In genomic region chr11:87581933-87582710, GRCm38 (mm10) we compare ENCODE assay signal across 14 mouse cellular contexts. TPM values are rescaled to one million over a fixed set of nuclear protein-coding genes. Genes with fewer than 3 reads are reported as not detected.
DNase-seq lines count a peak whose midpoint lies in the region; ATAC-seq and TF ChIP-seq lines count a peak whose summit lies in the region.
"Had no signal": no experiment of that assay in that cellular context is flagged by ENCODE, and none has a peak within 500 bp of the region (broad histone marks: within the 10 kb centered on the region; RNA-seq: fewer than 3 reads in every experiment).

No protein-coding gene starts in this region.

- no peak for DNase-seq in gastrocnemius, adult 2 months
- no peak for DNase-seq in gastrocnemius, postnatal 4 days (ENCODE audit: low spot score in 2 of 2)
- no peak for DNase-seq in lung, adult 2 months
- no peak for DNase-seq in lung, postnatal 25 days (ENCODE audit: low spot score)
- peak; percentile 69 for DNase-seq in cerebellum, adult 9-10 months
- no peak for DNase-seq in frontal cortex, postnatal 14 days (ENCODE audit: low spot score in 2 of 2)
- DNase-seq: thymus, adult 2 months had no signal

- H3K4me1 ChIP-seq in lung, adult 2 months (ENCODE audit: control insufficient read depth, insufficient read depth, low read length) = peaks cover 12% of the 10 kb centered on the region
- H3K4me1 ChIP-seq in olfactory bulb, adult 2 months (ENCODE audit: control insufficient read depth, insufficient read depth, low read length) = peaks cover 35% of the 10 kb centered on the region

- intact Hi-C loops in gastrocnemius, adult 2 months (cut with DNase I) = no loop called here

- peak overlapping the region; percentile 92 for H3K4me3 ChIP-seq in gastrocnemius, adult 2 months
- H3K4me3 ChIP-seq in lung, adult 2 months (replicated peaks; ENCODE audit: extremely low read depth, low read depth, low read length) = peak overlapping the region; percentile 7
- no peak overlapping the region for H3K4me3 ChIP-seq in olfactory bulb, adult 2 months (ENCODE audit: insufficient read depth, low read depth, low read length)
- H3K4me3 ChIP-seq: heart, embryonic 15.5 days; intestine, embryonic 15.5 days; midbrain, embryonic 10.5 days had no signal

- WGBS in lung, adult 2 months = 55% methylated on average over 8 of the region's 8 CpGs
- WGBS in olfactory bulb, adult 2 months = 60% methylated on average over 8 of the region's 8 CpGs

- TF ChIP-seq CTCF in gastrocnemius, adult 2 months (IDR thresholded peaks at IDR 0.05) = no peak
- no peak for TF ChIP-seq CTCF in lung, adult 2 months (IDR thresholded peaks at IDR 0.05; ENCODE audit: insufficient read depth, low read length)
- TF ChIP-seq CTCF in olfactory bulb, adult 2 months (IDR thresholded peaks at IDR 0.05; ENCODE audit: insufficient read depth, low read depth, low read length) = no peak

- no peak for ATAC-seq in monocyte, adult 5-6 weeks (replicated peaks; ENCODE audit: insufficient number of reproducible peaks, low FRiP score, low TSS enrichment, poor library complexity, severe bottlenecking)
- ATAC-seq: intestine, embryonic 15.5 days had no signal

- TF ChIP-seq POLR2A in lung, adult 2 months (IDR thresholded peaks at IDR 0.05; ENCODE audit: borderline replicate concordance, extremely low read depth, low read depth, low read length) = no peak
- TF ChIP-seq POLR2A in olfactory bulb, adult 2 months (IDR thresholded peaks at IDR 0.05; ENCODE audit: insufficient read depth, low read depth, low read length) = no peak

- peak overlapping the region; percentile 53 for H3K27ac ChIP-seq in gastrocnemius, adult 2 months
- H3K27ac ChIP-seq in olfactory bulb, adult 2 months (ENCODE audit: insufficient read depth, low read depth, low read length) = peak overlapping the region; percentile 22; the same call in 1 of the 2 replicates
- H3K27ac ChIP-seq: heart, embryonic 15.5 days; intestine, embryonic 15.5 days; liver, embryonic 14.5 days had no signal

RNA-seq across cellular contexts. Expression of gene Mtmr4, which starts 9.8 kb away (rescaled TPM):
- 10 to 100 TPM; 10.6 to 12.4 TPM for total RNA-seq in gastrocnemius, adult 2 months (2021)
- 10 to 100 TPM; 21.5 to 22.4 TPM for total RNA-seq in gastrocnemius, postnatal 4 days (2021)
- polyA plus RNA-seq in lung, adult 2 months (2012; rRNA removed) = 21.0 and 22.1 TPM in 2 replicates
- polyA plus RNA-seq in olfactory bulb, adult 2 months (2012; ENCODE audit: insufficient read depth, insufficient read length, low replicate concordance, missing spikeins) = not detected in 2 replicates
- total RNA-seq in monocyte, adult 5-6 weeks (2017) = 11.0 to 19.0 TPM (median 13.7 TPM) in 3 replicates

RNA-seq across cellular contexts. Expression of gene Sept4, which starts 13.4 kb away (rescaled TPM):
- total RNA-seq in gastrocnemius, adult 2 months (2021) = 10 to 100 TPM; 13.0 to 15.2 TPM
- 10 to 100 TPM; 59.0 to 78.8 TPM for total RNA-seq in gastrocnemius, postnatal 4 days (2021)
- 149 and 238 TPM in 2 replicates for polyA plus RNA-seq in lung, adult 2 months (2012; rRNA removed)
- not detected in 2 replicates for polyA plus RNA-seq in olfactory bulb, adult 2 months (2012; ENCODE audit: insufficient read depth, insufficient read length, low replicate concordance, missing spikeins)
- 6.6 to 16.9 TPM (median 9.6 TPM) in 3 replicates for total RNA-seq in monocyte, adult 5-6 weeks (2017)

RNA-seq across cellular contexts. Expression of gene Gm11492, which starts 15.7 kb away (rescaled TPM):
- total RNA-seq in gastrocnemius, adult 2 months (2021) = not detected
- total RNA-seq in gastrocnemius, postnatal 4 days (2021) = not detected
- not detected in 2 replicates for polyA plus RNA-seq in lung, adult 2 months (2012; rRNA removed)
- not detected in 2 replicates for polyA plus RNA-seq in olfactory bulb, adult 2 months (2012; ENCODE audit: insufficient read depth, insufficient read length, low replicate concordance, missing spikeins)
- 1.5 TPM in 1 of 3 replicates, not detected in the others for total RNA-seq in monocyte, adult 5-6 weeks (2017)
- polyA plus RNA-seq: heart, embryonic 15.5 days; intestine, embryonic 15.5 days; large intestine, adult 2 months; liver, embryonic 14.5 days; midbrain, embryonic 10.5 days; thymus, adult 2 months had no signal

RNA-seq across cellular contexts. Expression of gene Hsf5, which starts 34.8 kb away (rescaled TPM):
- total RNA-seq in gastrocnemius, adult 2 months (2021) = not detected
- under 1 TPM; 0.10 to 0.17 TPM for total RNA-seq in gastrocnemius, postnatal 4 days (2021)
- polyA plus RNA-seq in lung, adult 2 months (2012; rRNA removed) = 0.02 TPM in 1 of 2 replicates, not detected in the other
- not detected in 2 replicates for polyA plus RNA-seq in olfactory bulb, adult 2 months (2012; ENCODE audit: insufficient read depth, insufficient read length, low replicate concordance, missing spikeins)
- 1.2 TPM in 1 of 3 replicates, not detected in the others for total RNA-seq in monocyte, adult 5-6 weeks (2017)
